Mouse (Mus musculus) midbrain, embryonic 12.5 days (tissue): Measurements from ENCODE around the gene Bbs2. TPM values are rescaled to one million over a fixed set of nuclear protein-coding genes. Genes with fewer than 3 reads are reported as not detected.
"Not testable (repeated sequence)": the region's sequence is repeated elsewhere in the genome, so short reads cannot be mapped to it uniquely, and the experiment has no call there.

Experiments used
- ATAC-seq: fragments of 200-750 bp; cut with Nextera tagmentation; 2 replicates; pipeline ENCODE4 v1.8.0; 2017; ENCODE audit warnings: low read depth, moderate TSS enrichment, moderate library complexity; ENCODE audit not compliant: low FRiP score
- H3K27ac ChIP-seq: fragments of 300-500 bp; sonication (generic); replicated peaks from 2 replicates; pipeline ENCODE4 v1.5.1; 2016; ENCODE audit warnings: mild to moderate bottlenecking
- H3K27me3 ChIP-seq: fragments of 300-500 bp; sonication (generic); 2 replicates; pipeline ENCODE4 v1.6.1; 2016; ENCODE audit warnings: mild to moderate bottlenecking
- H3K36me3 ChIP-seq: fragments of 300-500 bp; sonication (generic); 2 replicates; pipeline ENCODE4 v1.6.1; 2016
- H3K4me1 ChIP-seq: fragments of 300-500 bp; sonication (generic); 2 replicates; pipeline ENCODE4 v1.6.1; 2016
- H3K4me2 ChIP-seq: fragments of 300-500 bp; sonication (generic); replicated peaks from 2 replicates; pipeline ENCODE4 v1.6.1; 2016; ENCODE audit warnings: mild to moderate bottlenecking, moderate library complexity
- H3K4me3 ChIP-seq: fragments of 300-500 bp; sonication (generic); 2 replicates; pipeline ENCODE4 v1.5.1; 2016; ENCODE audit warnings: mild to moderate bottlenecking
- H3K9ac ChIP-seq: fragments of 300-500 bp; sonication (generic); replicated peaks from 2 replicates; pipeline ENCODE4 v1.6.1; 2016; ENCODE audit warnings: mild to moderate bottlenecking, moderate library complexity
- H3K9me3 ChIP-seq: fragments of 300-500 bp; sonication (generic); 2 replicates; pipeline ENCODE4 v1.6.1; 2016; ENCODE audit warnings: mild to moderate bottlenecking
- WGBS: fragments of 180-500 bp; shearing (Covaris S2); methylation state at CpG from one replicate; pipeline ENCODE4 v1.1.7; 2016; 5-methylcytosine and 5-hydroxymethylcytosine counted together
- polyA plus RNA-seq: library from polyadenylated mRNA; unstranded; fragments of >200 nt; fragmentation: Nextera tagmentation; extraction: Ambion mirVana; gene quantifications from 2 replicates; pipeline ENCODE4 v1.2.1, GENCODE M21; 2016

The Bbs2 gene
- polyA plus RNA-seq, 1 experiment from 2014 or later = 25.3 TPM

GRCm38 (mm10) chr8:94036541-94036940 is 62.2 kb downstream of the Bbs2 start:
- Histone ChIP-seq H3K9ac (peak overlapping the region; percentile 68), H3K4me2 (peak overlapping the region; percentile 85), H3K27ac (peak overlapping the region; percentile 63), H3K4me1 (peaks cover 36% of the 10 kb centered on the region), H3K4me3 (peak overlapping the region; percentile 72)
- H3K27me3 ChIP-seq, H3K9me3 ChIP-seq, H3K36me3 ChIP-seq: not testable (repeated sequence)
- WGBS = 1% methylated on average over 24 of the region's 32 CpGs
- peak; percentile 90 for ATAC-seq

DNA sequence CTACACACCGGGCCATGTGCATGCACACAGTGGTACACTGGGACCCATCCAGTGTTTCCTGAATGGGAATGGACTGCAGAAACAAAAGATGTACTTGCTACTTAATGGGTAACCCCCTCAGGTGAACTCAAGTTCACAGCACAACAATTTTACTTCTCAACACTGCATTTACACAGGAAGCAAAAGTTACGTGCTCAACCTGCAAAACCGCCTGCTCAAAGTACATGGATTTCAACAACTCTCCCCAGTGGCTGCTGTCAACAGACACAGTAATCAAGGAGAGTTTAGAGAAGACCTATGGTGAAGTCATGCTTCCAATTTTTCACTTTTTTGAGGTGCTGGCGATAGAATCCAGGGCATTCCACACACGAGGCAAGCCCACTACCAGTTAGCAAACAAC is 63.5 kb downstream of the Bbs2 start:
- H3K4me3 ChIP-seq = peak overlapping the region; percentile 72
- 73% methylated on average over 5 of the region's 5 CpGs for WGBS
- peaks cover 9% of the 10 kb centered on the region for H3K36me3 ChIP-seq
- peak overlapping the region; percentile 43; the same call in 1 of the 2 replicates for H3K9ac ChIP-seq
- peak overlapping the region; percentile 85 for H3K4me2 ChIP-seq
- no peaks in the 10 kb centered on the region for H3K27me3 ChIP-seq
- H3K27ac ChIP-seq = no peak overlapping the region
- H3K9me3 ChIP-seq = no peaks in the 10 kb centered on the region
- ATAC-seq = no peak
- H3K4me1 ChIP-seq = peaks cover 36% of the 10 kb centered on the region

DNA sequence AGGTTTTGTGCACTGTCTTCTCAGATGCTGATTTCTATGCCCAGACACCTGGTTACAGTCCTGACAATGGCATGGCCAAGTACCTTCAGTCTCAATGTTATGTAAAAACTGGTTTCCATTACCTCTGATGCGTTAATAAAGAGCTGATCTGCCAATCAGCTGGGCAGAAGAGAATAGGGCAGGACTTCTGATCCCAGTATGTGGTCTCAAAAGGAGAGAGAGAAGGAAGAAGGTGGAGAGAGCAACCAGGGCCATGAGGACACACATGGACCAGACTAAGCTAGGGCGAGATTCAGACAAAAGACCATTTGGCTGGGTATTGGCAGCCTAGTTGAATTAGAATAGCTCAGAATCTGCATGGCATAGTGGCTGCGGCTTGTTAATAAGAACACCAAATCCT is 65.1 kb downstream of the Bbs2 start:
- peaks cover 25% of the 10 kb centered on the region for H3K36me3 ChIP-seq
- WGBS = 33% methylated on average over 3 of the region's 3 CpGs
- H3K4me3 ChIP-seq = no peak overlapping the region
- peaks cover 36% of the 10 kb centered on the region for H3K4me1 ChIP-seq
- no peak for ATAC-seq
- no peaks in the 10 kb centered on the region for H3K9me3 ChIP-seq
- H3K27ac ChIP-seq = 0 out of 2 replicates have a peak overlapping the region, but pooled peaks have one; percentile 4
- no peaks in the 10 kb centered on the region for H3K27me3 ChIP-seq
- H3K9ac ChIP-seq = peak overlapping the region; percentile 20; the same call in 1 of the 2 replicates
- 0 out of 2 replicates have a peak overlapping the region, but pooled peaks have one; percentile 85 for H3K4me2 ChIP-seq

DNA sequence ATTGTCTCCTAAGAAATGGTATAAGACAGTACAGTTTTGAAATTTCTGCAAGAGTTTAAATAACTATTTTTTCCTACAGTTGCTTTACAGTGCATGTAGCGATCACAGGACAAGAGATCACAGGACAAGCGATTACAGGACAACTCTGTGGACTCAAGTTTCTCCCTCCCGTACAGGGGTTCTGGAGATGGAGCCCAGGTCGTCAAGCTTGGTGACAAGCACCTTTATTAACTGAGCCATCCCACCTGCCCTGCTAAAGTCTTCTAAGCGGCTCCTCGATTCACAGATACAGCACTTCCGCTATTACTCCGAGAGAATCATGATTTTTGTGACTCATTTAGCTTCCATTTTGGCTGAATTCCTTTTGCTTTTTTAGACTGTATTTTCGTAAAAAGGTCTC is 69.0 kb downstream of the Bbs2 start:
- no peaks in the 10 kb centered on the region for H3K9me3 ChIP-seq
- H3K27me3 ChIP-seq = no peaks in the 10 kb centered on the region
- H3K4me1 ChIP-seq = peaks cover 17% of the 10 kb centered on the region
- WGBS = 95% methylated on average over 9 of the region's 9 CpGs
- H3K4me3 ChIP-seq = no peak overlapping the region
- no peak overlapping the region for H3K27ac ChIP-seq
- H3K36me3 ChIP-seq = peaks cover 62% of the 10 kb centered on the region
- H3K9ac ChIP-seq = no peak overlapping the region
- ATAC-seq = no peak
- no peak overlapping the region for H3K4me2 ChIP-seq

DNA sequence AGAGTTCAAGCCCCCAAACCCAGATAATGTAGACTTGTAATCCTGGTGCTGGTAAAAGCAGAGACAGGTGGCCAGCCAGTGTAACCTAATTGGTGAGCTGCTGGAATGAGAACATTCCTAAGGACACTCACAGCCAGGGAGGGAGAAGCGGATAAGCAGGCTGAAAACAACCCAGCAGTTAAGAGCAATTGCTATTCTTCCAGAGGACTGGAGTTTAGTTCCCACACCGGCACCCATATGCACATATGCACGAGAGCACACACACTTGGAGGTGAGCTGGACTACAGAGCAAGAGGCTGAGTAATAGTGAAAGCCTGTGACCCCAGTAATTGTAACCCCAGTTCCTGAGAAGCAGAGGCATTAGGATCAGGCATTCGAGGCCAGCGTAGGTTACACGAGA is 74.8 kb downstream of the Bbs2 start:
- H3K27ac ChIP-seq = no peak overlapping the region
- H3K36me3 ChIP-seq = peaks cover 86% of the 10 kb centered on the region
- no peak overlapping the region for H3K4me3 ChIP-seq
- H3K4me2 ChIP-seq = no peak overlapping the region
- WGBS = 95% methylated on average over 6 of the region's 6 CpGs
- no peaks in the 10 kb centered on the region for H3K9me3 ChIP-seq
- no peak overlapping the region for H3K9ac ChIP-seq
- no peaks in the 10 kb centered on the region for H3K4me1 ChIP-seq
- ATAC-seq = no peak
- H3K27me3 ChIP-seq = no peaks in the 10 kb centered on the region

Other genes starting within 250 kb of the Bbs2 start
- 75.4 and 77.5 TPM in 2 replicates for gene Amfr, start 86.1 kb downstream of the Bbs2 start, polyA plus RNA-seq
- gene Nudt21, start 61.9 kb downstream of the Bbs2 start, polyA plus RNA-seq = 167 and 173 TPM in 2 replicates
- 12.9 and 13.6 TPM in 2 replicates for gene Ogfod1, start 61.7 kb downstream of the Bbs2 start, polyA plus RNA-seq
- gene Mt4, start 38.3 kb upstream of the Bbs2 start, polyA plus RNA-seq = not detected in 2 replicates
- gene Mt3, start 53.7 kb upstream of the Bbs2 start, polyA plus RNA-seq = 16.9 and 23.8 TPM in 2 replicates
- gene Mt2, start 73.7 kb upstream of the Bbs2 start, polyA plus RNA-seq = 12.9 and 13.1 TPM in 2 replicates
- gene Mt1, start 80.2 kb upstream of the Bbs2 start, polyA plus RNA-seq = 31.1 and 38.8 TPM in 2 replicates
- gene Nup93, start 115.6 kb upstream of the Bbs2 start, polyA plus RNA-seq = 96.7 and 98.4 TPM in 2 replicates
- not detected in 2 replicates for gene Slc12a3, start 230.3 kb upstream of the Bbs2 start, polyA plus RNA-seq